Mouse (Mus musculus): Measurements from ENCODE around the gene Mdh1b. TPM values are rescaled to one million over a fixed set of nuclear protein-coding genes. Genes with fewer than 3 reads are reported as not detected.

Mdh1b gene
- total RNA-seq, 2 experiments from 2014 or later, result 0.29 to 0.92 TPM

- no peak for DNase-seq (ENCODE audit: low spot score in 2 of 2)
Observed at GRCm38 (mm10) chr1:63666089-63666488, 64.0 kb downstream of the Mdh1b start.

DNA sequence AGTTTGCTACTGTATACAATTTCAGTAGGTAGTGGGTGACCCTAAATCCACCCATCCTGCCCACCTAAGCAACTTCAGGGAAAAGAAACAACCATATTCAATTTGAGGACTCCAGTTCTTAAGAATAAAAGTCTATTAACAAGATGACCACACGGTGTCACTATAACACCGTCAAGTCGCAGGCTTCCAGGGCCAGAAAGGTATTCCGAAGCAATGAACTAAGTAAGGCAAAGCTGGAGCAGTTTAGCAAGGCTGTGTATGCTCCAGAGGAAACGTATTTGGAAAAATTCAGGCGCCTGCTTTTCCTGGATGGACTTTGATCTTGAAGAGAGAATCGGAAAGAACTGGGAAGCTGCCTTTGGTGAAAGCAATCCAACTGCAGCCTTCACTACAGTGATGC, 70.5 kb downstream of the Mdh1b start:
- DNase-seq (ENCODE audit: low spot score in 2 of 2), result peak; percentile 21 to 64

DNA sequence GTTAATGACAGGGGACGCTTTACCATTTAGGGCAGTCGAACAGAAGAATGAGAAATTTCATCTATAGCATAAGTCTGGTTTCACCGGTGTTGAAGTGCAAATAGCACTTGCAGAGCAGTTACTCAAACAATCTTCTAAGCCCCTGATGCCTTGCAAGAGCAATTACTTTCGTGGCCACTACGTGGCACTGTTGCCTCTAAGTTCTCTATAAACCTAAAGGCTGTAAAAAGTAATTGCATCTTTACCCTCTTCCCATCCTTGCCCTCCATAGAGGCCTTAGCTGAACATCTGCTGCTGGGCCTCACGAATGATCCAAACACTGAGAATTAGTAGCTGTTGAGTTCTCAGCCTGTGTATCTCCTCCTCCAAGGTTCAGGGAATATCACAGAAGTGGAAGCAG, 72.1 kb downstream of the Mdh1b start:
- DNase-seq (ENCODE audit: low spot score in 2 of 2), result peak; percentile 56 to 59

Other genes starting within 250 kb of the Mdh1b start
- not detected for gene Gm39653, start 114.3 kb downstream of the Mdh1b start, total RNA-seq (2021)
- under 1 TPM in 1 of 2 experiments, not detected in 1; 0.21 TPM for gene Dytn, start 43.4 kb downstream of the Mdh1b start, total RNA-seq (2021)
- 10 to 100 TPM; 19.1 to 24.0 TPM for gene Fastkd2, start 296 bp upstream of the Mdh1b start, total RNA-seq (2021)
- under 1 TPM in 1 of 2 experiments, not detected in 1; 0.25 TPM for gene 4933402D24Rik, start 38.9 kb upstream of the Mdh1b start, total RNA-seq (2021)